Mouse (Mus musculus): ENCODE results near the gene Arid3a.
"Not testable (repeated sequence)": the region's sequence is repeated elsewhere in the genome, so short reads cannot be mapped to it uniquely, and the experiment has no call there.

The Arid3a gene

DNA sequence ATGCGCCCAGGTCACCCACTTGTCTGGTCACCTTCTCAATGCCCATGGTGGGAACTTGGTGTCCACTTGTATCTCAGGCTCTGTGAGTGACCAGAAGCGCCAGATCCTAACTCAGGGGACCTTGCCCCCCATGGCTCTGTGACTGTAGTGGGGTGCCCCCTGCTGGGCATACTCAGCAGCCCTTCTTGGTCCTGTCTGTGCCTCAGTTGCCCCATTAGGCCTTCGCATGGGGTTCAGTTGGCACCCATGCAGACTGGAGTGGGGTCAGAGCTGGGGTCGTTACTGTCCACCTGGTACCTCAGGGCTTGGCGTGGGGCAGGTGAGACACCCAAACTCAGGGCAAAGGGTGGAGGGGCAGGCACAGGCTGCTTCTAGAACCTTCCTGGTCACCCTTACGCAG lies 27.1 kb downstream of the Arid3a start:
- no peak for DNase-seq

DNA sequence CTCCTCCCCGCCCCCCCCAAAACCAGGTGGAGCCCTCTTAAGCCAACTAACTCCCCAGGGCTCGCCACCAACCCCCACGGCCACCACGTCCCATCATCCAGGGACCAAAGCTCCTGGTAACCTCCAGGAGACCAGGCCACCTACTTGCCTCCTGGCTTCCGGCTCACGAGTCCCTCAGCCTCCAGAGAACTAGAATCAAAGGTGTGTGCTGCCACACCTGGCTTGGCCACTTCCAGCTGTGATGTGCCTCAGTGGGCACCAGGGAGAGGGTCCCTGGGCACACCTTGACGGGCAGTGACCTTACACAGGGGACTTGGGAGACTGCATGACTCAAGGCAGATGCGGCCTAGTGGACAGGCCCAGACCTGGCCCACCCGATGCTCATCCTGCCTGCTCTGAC lies 28.8 kb downstream of the Arid3a start:
- DNase-seq: no peak

DNA sequence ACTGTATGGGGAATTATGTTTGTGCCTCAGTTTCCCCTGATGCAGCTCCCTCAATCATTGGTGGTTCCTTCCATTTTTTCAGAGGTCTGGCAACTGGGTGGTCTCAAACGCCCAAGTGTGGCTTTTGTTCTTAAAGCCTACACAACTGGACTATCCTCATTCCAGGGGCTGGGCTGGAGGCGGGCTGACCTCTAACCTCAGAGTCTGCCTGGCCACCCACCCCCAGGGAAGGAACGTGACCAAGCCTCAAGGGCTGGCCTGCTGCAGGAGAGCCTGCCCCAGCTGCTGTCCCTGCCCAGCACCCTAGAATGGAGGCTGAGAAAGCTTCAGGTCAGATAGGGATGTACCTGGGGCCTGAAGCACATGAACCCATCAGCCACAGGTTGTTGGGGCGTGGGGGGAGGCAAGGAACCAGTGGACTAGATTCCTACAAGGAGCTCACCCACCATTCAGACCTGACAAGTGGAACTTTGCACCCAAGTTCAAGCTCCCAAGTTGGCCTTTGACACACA lies 29.9 kb downstream of the Arid3a start:
- no peak for DNase-seq

DNA sequence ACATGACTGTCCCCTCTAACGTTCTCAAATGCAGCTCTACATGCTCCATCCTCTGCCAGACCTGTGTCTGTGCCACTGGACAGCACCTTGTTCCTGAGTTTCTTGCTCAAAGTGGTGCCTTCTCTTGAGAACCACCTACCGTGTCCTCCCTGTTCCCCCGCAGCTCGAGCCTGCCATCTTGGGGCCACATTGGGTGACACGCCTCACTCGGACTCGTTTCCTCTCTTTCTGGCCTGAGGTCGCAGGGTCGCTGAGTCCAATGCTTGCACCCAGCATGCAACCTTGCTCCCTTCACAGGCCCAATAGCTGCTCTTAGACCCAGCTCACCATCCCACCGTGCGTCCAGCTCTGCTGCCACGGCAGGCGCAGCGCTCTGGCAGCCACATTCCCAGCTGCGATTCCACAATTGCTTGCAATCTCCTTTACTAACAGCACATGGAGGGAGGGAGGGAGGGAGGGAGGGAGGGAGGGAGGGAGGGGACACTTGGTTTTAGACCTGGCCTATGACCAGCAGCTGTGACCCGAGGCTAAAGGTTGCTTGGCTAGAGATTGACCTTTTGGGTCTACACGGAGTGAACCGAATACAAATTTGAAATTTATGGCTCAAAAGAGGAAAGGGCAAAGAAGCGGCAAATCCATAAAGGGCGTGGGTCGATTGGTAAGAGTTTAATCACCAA lies 31.4 kb downstream of the Arid3a start:
- peak; percentile 77 for DNase-seq

DNA sequence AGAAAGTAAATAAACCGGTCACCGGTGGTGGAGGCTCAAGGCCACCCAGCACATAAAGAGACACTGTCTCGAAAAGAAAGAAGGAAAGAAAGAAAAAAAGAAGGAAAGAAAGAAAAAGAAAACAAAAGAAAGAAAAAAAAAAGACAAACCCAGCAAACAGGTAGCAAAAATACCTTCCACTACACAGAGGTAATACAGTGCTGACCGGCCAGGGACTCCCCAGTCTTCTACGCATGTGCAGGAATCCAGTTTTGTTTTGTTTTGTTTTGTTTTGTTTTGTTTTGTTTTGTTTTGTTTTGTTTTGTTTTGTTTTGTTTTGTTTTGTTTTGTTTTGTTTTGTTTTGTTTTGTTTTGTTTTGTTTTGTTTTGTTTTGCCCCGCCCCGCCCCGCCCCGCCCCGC lies 32.6 kb downstream of the Arid3a start:
- not testable (repeated sequence) for DNase-seq

DNA sequence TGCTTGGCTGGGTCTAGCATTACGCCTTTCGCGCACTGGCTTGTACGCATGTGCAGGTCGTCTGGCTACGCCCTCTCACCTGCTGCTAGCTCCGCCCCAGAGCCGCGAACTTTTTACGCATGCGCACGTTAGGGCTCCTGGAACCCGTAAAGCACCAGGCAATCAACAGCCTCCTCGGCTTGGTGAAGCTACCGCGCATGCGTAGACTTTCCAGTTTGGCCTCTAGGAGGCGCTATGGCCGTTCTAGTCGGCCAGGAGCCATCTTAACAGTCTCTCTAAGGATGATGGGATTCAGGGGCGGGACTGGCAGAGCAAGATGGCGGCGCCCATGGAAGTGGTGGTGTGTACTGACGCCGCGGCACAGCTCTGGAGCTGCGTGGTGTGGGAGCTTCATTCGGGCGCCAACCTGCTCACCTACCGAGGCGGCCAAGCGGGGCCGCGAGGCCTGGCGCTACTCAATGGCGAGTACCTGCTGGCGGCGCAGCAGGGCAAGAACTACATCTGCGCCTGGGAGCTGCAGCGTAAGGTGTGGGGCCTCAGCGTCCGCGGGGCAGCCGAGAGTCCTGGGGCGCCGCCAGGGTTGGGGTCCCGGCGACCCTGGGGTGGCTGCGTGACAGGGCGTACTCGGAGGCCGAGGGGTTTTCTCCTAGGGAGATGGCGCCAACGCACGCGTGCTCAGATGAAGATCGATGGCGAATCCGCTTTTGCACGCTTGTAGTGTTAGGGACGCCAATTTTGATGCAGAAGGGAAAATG lies 33.2 kb downstream of the Arid3a start, which contains the start of gene Wdr18:
TSS of gene Wdr18 (plus strand) at position 306 of the 755 bp plus-strand sequence.
- DNase-seq: peak; percentile 100

DNA sequence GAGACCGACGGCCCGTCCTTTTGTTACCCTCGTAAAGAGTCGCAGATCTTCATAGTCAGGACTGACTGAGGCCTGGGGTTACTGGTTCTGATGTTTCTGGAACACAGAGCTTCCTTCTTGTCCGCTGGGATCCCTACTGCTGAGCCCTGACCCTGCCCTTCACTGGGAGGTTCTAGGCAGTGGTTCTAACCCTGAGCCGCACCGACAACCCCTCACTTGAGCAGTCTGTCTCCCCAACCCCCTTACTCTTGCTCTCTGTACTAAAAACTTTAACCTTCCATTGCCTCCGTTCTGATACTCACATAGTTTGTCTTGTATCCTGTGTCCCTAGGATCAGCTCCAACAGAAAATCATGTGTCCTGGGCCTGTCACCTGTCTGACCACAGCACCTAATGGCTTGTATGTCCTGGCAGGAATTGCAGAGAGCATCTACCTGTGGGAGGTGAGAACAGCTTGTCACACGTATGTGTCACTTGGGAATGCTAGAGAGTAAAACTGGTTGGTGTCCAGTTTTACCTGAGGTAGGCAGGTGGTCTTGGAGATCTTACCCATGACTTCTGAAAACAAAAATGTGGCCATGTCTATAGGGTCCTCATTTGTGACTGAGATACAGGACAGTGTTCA lies 33.9 kb downstream of the Arid3a start:
- DNase-seq: no peak

DNA sequence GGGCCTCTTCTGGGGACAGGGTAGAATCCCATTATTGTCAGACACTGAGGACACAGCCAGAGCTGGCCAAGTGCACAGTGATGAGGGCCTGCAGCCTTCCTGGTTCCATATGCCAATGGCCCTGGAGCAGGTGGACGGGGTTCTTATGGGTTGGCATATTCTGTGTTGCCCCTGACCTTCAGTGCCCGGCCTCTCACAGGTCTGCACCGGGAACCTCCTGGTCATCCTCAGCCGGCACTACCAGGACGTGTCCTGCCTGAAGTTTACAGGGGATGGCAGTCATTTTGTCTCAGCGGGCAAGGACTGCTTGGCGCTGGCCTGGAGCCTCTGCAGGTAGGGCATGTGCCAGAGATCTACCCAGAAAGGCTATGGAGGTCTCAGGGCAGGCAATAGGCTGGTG lies 37.9 kb downstream of the Arid3a start:
- no peak for DNase-seq

DNA sequence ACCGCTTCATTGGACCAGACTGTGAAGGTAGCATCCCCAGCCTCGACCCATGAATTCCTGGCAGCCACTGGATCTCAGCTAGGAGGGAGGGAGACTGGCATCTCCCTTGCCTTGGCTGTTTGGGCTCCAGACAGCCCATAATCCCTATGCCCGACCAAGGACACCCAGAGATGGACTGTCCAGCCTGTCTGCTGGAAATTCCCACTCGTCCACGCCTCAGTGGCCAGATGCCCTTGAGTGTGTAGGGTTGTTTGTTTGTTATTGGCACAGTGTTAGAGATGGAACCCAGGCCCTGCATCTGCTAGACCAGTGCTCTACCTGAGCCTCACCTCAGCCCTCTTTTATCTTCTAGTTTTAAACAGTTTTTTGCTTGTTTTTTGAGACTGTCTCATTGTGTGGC lies 38.5 kb downstream of the Arid3a start:
- DNase-seq: no peak

DNA sequence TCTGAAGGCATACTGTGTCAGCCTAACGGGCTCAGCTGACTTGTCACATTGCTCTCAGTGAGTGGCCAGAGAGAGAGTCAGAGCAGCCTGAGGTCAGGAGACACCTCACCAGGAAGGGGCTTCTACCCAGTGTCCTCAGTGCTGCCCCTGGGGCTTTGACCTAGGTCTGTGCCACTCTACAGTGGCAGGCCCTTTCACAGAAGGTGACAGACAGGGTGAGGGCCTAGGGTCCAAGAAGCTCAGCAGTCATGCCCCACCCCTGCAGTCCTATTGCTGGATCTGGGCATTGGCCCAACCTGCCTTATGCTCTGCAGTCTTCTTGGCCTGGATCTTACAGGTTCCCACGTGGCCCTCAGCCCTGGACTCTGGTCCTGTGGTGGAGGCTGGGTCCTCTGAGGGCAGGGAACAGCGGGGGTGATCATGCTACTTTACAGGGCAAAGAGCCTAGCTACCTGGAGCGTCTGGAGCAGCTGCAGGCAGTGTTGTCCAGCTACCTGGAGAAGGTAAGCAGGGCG lies 40.1 kb downstream of the Arid3a start:
- DNase-seq: peak; percentile 58

DNA sequence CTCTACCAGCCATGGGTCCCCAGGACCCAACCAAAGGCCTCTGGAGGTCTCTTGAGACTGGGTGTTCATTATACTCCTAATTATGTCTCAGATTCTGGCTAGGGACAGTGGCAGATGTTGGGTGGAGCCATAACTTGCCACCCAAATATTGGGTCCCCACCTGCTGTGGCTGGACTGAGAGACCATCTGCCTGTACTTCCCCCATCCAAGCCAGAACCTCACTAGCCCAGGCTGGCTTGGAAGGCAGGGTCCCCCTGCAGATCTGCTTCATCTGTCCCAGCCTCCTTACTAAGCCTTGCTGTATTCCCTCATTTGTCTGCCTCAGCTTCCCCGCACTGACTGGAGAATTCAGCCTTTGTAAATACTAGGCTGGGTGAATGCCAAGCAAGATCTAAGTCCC lies 41.3 kb downstream of the Arid3a start:
- DNase-seq: no peak

DNA sequence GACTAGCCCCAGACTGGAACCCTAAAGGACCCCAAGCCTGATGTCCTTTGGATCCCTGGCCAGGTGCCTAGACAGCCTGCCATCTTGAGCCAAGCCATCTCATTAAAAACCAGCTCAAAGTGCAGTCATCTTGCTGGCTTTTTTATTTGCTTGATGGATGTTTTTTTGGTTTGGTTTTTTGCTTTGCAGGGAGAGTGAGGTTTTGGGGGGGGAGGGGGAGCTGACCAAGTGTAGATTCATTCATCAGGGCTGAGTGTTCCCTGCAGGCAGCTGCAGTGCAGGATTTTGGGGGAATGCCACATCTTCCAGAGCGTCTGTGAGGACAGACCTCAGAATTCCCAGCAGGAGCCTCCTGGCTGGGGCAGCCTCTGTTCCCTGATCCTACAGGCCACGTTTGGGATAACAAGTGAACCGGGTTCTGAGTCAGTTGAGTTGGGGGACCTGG lies 42.3 kb downstream of the Arid3a start:
- no peak for DNase-seq

DNA sequence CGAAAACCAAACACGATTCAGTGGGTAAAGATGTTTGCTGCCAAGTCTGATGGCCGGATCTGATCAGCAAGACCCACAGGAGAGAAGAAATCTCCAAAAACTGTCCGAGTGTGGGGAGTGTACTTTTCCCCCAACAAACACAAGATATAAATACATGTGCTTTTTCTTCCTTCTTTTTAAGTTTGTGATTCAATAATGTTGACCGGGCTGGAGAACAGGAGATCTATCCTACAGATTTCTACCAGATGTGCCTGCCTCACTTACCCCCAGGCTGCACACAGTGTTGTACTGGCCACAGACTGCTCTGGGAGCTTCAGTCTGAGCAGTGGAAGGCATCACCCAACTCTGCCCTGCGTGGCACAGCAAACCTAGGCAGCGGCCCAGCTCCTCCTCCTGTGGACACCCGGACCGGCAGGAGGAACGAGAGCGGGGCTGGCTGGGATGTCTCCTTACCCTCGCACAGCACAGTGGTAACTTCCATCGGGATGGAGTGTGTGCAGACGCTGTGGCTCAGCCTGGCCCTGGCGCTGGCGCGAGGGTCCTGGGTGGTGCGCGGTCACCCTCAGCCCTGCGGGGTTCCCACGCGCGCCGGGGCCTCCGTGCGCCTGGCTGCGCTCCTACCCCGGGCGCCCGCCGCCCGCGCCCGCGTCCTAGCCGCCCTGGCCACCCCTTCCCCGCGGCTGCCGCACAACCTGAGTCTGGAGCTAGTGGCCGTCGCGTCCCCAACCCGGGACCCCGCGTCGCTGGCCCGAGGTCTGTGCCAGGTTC lies 43.8 kb downstream of the Arid3a start, which contains the start of gene Grin3b:
TSS of gene Grin3b (plus strand) at position 301 of the 768 bp plus-strand sequence.
- DNase-seq: no peak

DNA sequence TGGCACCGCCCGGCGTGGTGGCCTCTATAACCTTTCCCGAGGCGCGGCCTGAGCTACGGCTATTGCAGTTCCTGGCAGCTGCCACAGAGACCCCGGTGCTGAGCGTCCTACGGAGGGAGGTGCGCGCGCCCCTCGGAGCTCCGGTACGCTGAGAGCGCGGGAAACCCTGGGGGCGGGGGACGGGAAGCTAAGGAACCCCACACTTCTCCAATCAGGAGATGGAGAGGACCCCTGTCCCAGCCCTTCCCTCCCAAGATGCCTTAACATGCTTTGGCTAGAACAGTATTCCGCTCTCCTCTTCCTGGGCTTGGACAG lies 44.3 kb downstream of the Arid3a start:
- DNase-seq: no peak

DNA sequence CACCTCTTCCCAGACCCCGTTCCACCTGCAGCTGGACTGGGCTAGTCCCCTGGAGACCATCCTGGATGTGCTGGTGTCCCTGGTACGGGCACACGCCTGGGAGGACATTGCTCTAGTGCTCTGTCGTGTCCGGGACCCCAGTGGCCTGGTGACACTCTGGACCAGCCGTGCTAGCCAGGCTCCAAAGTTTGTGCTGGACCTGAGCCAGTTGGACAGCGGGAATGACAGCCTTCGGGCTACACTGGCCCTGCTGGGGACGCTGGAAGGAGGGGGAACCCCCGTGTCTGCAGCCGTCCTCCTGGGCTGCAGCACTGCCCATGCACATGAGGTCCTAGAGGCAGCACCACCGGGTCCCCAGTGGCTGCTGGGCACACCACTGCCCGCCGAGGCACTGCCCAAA lies 46.0 kb downstream of the Arid3a start:
- DNase-seq: no peak

DNA sequence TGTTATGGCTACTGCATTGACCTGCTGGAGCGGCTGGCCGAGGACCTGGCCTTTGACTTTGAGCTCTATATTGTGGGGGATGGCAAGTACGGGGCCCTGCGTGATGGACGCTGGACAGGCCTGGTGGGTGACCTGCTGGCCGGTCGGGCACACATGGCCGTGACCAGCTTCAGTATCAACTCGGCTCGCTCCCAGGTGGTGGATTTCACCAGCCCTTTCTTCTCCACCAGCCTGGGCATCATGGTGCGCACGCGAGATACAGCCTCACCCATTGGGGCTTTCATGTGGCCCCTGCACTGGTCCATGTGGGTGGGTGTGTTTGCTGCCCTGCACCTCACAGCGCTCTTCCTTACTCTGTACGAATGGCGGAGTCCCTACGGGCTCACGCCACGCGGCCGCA lies 47.2 kb downstream of the Arid3a start:
- no peak for DNase-seq

DNA sequence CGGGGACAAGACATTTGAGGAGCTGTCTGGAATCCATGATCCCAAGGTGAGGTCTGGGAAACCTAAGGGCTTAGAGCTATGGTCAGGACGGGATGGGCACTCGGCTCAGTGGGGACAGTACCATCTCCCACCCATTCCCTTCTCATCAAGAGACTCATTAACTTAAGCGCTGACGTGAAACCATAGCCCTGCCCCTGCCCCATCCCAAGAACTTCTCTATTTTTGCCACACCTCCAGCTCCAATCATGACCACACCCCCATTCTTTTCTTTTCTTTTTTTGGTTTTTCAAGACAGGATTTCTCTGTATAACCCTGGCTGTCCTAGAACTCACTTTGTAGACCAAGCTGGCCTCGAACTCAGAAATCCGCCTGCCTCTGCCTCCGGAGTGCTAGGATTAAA lies 47.8 kb downstream of the Arid3a start:
- DNase-seq: no peak

DNA sequence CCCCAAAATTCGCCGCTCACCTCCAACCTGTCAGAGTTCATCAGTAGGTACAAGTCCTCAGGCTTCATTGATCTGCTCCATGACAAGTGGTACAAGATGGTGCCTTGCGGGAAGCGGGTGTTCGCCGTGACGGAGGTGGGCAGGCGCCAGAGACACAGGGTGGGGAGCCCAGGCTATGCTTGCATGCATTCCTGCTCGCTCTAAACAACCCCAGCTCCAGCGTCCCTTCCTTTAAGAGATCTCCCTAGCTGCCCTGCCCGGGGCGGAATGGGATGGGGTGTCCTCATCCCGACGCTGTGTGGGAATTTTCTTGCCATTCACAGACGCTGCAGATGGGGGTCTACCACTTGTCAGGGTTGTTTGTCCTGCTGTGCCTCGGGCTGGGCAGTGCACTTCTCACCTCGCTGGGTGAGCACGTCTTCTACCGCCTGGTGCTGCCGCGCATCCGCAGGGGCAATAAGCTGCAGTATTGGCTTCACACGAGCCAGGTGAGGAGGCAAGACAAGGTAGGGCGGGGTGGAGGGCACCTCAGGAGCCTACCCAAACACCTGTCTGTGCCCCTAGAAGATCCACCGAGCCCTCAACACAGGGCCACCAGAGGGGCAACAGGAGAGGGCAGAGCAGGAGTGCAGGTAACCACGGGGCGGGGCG lies 49.4 kb downstream of the Arid3a start:
- no peak for DNase-seq

DNA sequence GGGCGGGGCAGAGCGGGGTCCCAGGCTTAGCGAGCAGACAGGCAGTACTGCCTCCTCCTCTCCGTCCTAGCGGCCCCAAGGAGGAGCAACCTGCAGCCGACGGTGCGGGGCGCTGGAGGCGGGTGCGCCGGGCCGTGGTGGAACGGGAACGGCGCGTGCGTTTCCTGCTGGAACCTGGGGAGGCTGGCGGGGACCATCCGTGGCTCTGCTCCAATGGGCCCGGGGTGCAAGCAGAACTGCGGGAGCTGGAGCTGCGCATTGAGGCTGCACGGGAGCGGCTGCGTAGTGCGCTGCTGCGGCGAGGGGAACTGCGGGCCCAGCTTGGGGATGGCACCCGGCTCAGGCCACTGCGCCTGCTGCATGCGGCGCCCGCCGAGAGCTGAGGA lies 49.9 kb downstream of the Arid3a start:
- no peak for DNase-seq

DNA sequence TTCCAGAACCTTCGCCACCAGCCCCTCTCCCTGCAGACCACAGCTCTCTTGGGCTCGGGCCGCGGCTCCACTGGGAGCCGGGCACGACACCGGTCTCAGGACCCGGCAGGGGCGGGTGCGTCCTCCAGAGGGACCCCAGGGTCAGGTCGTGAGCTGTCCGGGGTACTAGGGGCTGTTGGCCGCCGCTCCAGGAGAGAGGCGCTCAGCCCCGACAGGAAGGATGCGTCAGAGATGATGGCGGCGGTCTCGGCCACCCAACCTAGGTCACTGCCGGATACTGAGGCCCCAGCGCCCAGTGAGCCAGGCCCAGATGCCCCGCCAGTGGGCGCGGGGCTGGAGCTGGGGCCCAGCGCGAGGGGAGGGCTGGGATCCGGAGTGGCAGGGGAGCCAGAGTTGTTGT lies 50.5 kb downstream of the Arid3a start:
- DNase-seq: no peak

DNA sequence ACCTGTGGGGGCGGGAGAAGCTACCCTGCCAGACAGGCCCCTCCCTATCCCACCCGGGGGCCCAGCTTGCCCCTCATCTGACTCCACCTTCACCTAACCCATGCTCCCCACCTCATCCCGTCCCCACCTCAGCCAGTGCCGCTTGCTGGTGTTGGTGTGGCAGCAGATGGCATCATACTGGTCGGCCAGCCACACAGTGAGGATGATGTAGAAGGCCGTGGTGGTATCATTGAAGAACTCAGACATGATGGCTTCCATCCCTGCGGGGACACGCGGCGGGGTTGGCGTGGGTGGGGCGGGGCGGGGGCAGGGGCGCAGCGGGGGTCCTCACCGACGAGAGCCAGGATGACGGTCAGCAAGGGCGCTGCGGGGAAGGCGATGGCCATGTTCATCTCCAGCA lies 51.2 kb downstream of the Arid3a start:
- no peak for DNase-seq

DNA sequence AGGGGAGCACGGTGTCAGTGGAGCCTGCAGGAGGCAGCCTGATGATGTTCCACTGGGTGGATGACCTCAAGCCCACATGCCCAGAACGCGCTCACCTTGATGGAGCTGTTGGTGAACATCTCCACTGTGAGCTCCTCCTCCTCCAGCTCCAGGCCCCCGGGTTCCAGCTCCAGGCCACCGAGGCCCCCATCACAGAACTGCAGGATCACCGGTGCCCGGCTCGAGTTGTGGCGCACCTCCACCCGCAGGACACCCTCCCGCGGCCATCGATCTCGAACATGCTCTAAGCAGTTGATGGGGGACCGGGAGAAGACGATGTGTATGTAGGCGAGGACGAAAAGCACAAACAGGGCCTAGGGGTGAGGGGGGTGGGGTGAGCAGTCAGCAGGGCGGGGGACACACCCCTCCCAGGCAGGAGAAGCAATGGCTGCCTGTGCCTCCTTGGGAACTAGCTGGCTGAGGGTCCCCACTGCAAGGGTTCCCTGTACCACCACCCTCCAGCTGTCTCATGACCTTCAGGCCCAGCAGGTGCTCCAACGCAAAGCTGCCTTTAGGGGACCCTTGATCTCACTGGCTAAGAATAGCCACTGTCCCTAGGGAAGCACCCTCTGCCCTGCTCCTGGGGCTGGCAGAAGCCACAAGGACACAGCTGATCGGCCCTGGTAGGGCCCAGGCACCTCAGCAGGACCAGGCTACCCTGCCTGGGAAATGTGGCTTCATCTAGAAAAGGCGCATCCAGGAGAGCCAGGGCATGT lies 52.7 kb downstream of the Arid3a start:
- DNase-seq: no peak
